ENCODE assay signal across 9 mouse cellular contexts in the genomic region with DNA sequence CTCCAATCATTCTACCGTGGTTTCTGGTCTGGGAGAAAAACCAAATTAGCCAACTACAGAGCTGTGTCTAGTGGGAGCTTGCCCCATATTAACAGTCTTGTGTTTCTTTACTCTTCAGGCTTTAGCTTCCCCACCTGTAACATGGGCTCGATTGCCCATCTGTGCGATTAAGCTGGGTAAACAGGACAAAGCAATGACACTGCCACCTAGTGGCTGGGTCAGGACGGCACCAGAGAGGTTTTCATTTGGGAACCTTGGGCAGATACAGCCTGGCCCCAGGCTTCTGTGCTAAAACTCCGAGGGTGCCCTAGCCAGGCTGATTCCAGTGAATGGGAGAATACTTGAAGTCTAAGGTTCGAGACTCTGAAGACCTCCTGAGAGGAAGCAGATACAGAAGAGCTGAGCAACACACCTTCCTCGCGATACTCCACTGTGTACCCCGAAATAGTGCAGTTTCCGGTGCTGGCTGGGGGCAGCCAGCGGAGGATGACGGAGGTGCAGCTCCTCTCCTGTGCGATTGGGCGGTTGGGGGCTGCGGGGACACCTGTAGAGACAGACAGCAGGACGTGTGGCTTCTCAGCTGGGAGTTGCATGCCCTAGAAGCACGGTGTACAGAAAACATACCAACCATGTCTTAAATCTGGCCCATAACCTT. TPM values are rescaled to one million over a fixed set of nuclear protein-coding genes. Genes with fewer than 3 reads are reported as not detected.
A peak's percentile ranks its signal among the peaks of the same experiment; 100 is the strongest.
DNase-seq lines count a peak whose midpoint lies in the region; ATAC-seq and TF ChIP-seq lines count a peak whose summit lies in the region.
"Had no signal": no experiment of that assay in that cellular context is flagged by ENCODE, and none has a peak within 500 bp of the region (broad histone marks: within the 10 kb centered on the region; RNA-seq: fewer than 3 reads in every experiment).

No protein-coding gene starts in this region.

- no peaks in the 10 kb centered on the region for H3K27me3 ChIP-seq in heart, embryonic 12.5 days (replicated peaks)
- no peaks in the 10 kb centered on the region for H3K27me3 ChIP-seq in C2C12 (ENCODE audit: control insufficient read depth, insufficient read depth, insufficient read length)
- no peaks in the 10 kb centered on the region for H3K27me3 ChIP-seq in intestine, postnatal 0 days (replicated peaks; ENCODE audit: control insufficient read depth, insufficient read depth, low read length)
- H3K27me3 ChIP-seq: embryonic facial prominence, embryonic 13.5 days had no signal

- 52% methylated on average over 17 of the region's 17 CpGs for WGBS in heart, embryonic 12.5 days
- 56% methylated on average over 17 of the region's 17 CpGs for WGBS in intestine, postnatal 0 days

- TF ChIP-seq CTCF in C2C12 (IDR thresholded peaks at IDR 0.05; ENCODE audit: control insufficient read depth, insufficient read depth, insufficient read length) = peak; percentile 81
- TF ChIP-seq CTCF in intestine, postnatal 0 days (IDR thresholded peaks at IDR 0.05; ENCODE audit: low read depth) = peak; percentile 89

- H3K9me3 ChIP-seq in heart, embryonic 12.5 days (replicated peaks) = no peaks in the 10 kb centered on the region
- no peaks in the 10 kb centered on the region for H3K9me3 ChIP-seq in intestine, postnatal 0 days (ENCODE audit: control insufficient read depth)
- H3K9me3 ChIP-seq: embryonic facial prominence, embryonic 13.5 days had no signal

- H3ac ChIP-seq in C2C12 (ENCODE audit: control insufficient read depth, insufficient read length, low read depth) = no peak overlapping the region

- H3K4me2 ChIP-seq in heart, embryonic 12.5 days = no peak overlapping the region
- H3K4me2 ChIP-seq in intestine, postnatal 0 days (replicated peaks; ENCODE audit: low read depth) = 0 out of 2 replicates have a peak overlapping the region, but pooled peaks have one; percentile 10
- H3K4me2 ChIP-seq: embryonic facial prominence, embryonic 13.5 days had no signal

- no peak overlapping the region for H3K27ac ChIP-seq in heart, embryonic 12.5 days (ENCODE audit: poor library complexity, severe bottlenecking)
- H3K27ac ChIP-seq in intestine, postnatal 0 days (ENCODE audit: low read depth, low read length) = no peak overlapping the region
- H3K27ac ChIP-seq: embryonic facial prominence, embryonic 13.5 days had no signal

- ATAC-seq in heart, embryonic 12.5 days (ENCODE audit: insufficient number of reproducible peaks, low FRiP score) = no peak
- no peak for ATAC-seq in intestine, postnatal 0 days

- DNase-seq in heart, adult 18-20 months = peak; percentile 27 to 76
- peak; percentile 80 for DNase-seq in adipocyte (ENCODE audit: low spot score)
- peak; percentile 76 for DNase-seq in embryo, embryonic 10.5 days (ENCODE audit: low spot score)
- DNase-seq in lung, postnatal 10 days = peak; percentile 64
- peak; percentile 12 to 15 for DNase-seq in thymus, adult 18-20 months

- no peaks in the 10 kb centered on the region for H3K79me3 ChIP-seq in C2C12 (ENCODE audit: low read depth)

- H3K79me2 ChIP-seq in C2C12 (ENCODE audit: control insufficient read depth, insufficient read depth) = no peaks in the 10 kb centered on the region

- no peaks in the 10 kb centered on the region for H3K4me1 ChIP-seq in heart, embryonic 12.5 days (replicated peaks)
- H3K4me1 ChIP-seq in intestine, postnatal 0 days (replicated peaks; ENCODE audit: control insufficient read depth, insufficient read depth, low read length) = no peaks in the 10 kb centered on the region; the same call in 1 of the 2 replicates

- no peaks in the 10 kb centered on the region for H3K36me3 ChIP-seq in heart, embryonic 12.5 days
- H3K36me3 ChIP-seq in C2C12 (ENCODE audit: control insufficient read depth, insufficient read depth) = no peaks in the 10 kb centered on the region
- H3K36me3 ChIP-seq in intestine, postnatal 0 days (ENCODE audit: control insufficient read depth, insufficient read depth) = no peaks in the 10 kb centered on the region
- H3K36me3 ChIP-seq: embryonic facial prominence, embryonic 13.5 days had no signal

- no peak overlapping the region for H3K4me3 ChIP-seq in heart, embryonic 12.5 days
- H3K4me3 ChIP-seq in C2C12 (ENCODE audit: insufficient read depth, poor library complexity, severe bottlenecking) = no peak overlapping the region
- no peak overlapping the region for H3K4me3 ChIP-seq in intestine, postnatal 0 days (ENCODE audit: low read depth, low read length)
- H3K4me3 ChIP-seq: embryonic facial prominence, embryonic 13.5 days had no signal

- H3K9ac ChIP-seq in heart, embryonic 12.5 days = no peak overlapping the region
- no peak overlapping the region for H3K9ac ChIP-seq in intestine, postnatal 0 days (ENCODE audit: low read depth, low read length)
- H3K9ac ChIP-seq: embryonic facial prominence, embryonic 13.5 days had no signal

TF ChIP-seq in C2C12, 6 proteins besides CTCF, POLR2A, EP300 and RAD21:
- TF ChIP-seq CEBPB (IDR thresholded peaks at IDR 0.05; ENCODE audit: low read depth) (no peak), USF1 (IDR thresholded peaks at IDR 0.05; ENCODE audit: low read depth) (no peak), MYOG (IDR thresholded peaks at IDR 0.05; ENCODE audit: control insufficient read depth, extremely low read depth, insufficient read length) (no peak), MYOD1 (IDR thresholded peaks at IDR 0.05; ENCODE audit: control insufficient read depth, insufficient read length, low read depth) (no peak), FOSL1 (IDR thresholded peaks at IDR 0.05; ENCODE audit: insufficient read depth, low read length, poor library complexity, severe bottlenecking) (no peak), MAX (IDR thresholded peaks at IDR 0.05) (no peak)

RNA-seq across cellular contexts. Expression of gene Umps, which starts 21.6 kb away (rescaled TPM):
- total RNA-seq in heart, adult 18-20 months (2021) = 1 to 10 TPM; 8.6 to 9.6 TPM
- polyA plus RNA-seq in heart, embryonic 12.5 days (2016; fragmentation: Nextera tagmentation; extraction: Ambion mirVana) = 34.6 and 38.2 TPM in 2 replicates
- polyA plus RNA-seq in C2C12 (2012; fragmentation: generic; extraction: Trizol) = 55.6 TPM
- 12.4 and 13.1 TPM in 2 replicates for polyA plus RNA-seq in intestine, postnatal 0 days (2015; fragmentation: Nextera tagmentation; extraction: Ambion mirVana)

Comparison
In these comparisons a context has a peak if more than half of its experiments do, and no peak if none do; other contexts are left out.
1. DNase-seq: peak in every context shown above with its lines; median percentile 80 in adipocyte; 76 in embryo, embryonic 10.5 days; 64 in lung, postnatal 10 days; 52 in heart, adult 18-20 months; 14 in thymus, adult 18-20 months.